Mouse (Mus musculus): ENCODE results near the gene Med31.

The Med31 gene

GRCm38 (mm10) chr11:72215410-72215797 lies at the start of gene Med31:
Gene Med31, minus strand, starts transcription at chr11:72215592.
- DNase-seq = peak; percentile 77

- no peak for DNase-seq
Observed at GRCm38 (mm10) chr11:72256441-72256840, 41.0 kb upstream of the Med31 start.

- no peak for DNase-seq
Observed at GRCm38 (mm10) chr11:72255629-72256028, 40.2 kb upstream of the Med31 start.

GRCm38 (mm10) chr11:72245196-72245753 lies 29.9 kb upstream of the Med31 start:
- DNase-seq = peak; percentile 35

- DNase-seq = no peak
Observed at GRCm38 (mm10) chr11:72240062-72240860, 24.9 kb upstream of the Med31 start.

DNA sequence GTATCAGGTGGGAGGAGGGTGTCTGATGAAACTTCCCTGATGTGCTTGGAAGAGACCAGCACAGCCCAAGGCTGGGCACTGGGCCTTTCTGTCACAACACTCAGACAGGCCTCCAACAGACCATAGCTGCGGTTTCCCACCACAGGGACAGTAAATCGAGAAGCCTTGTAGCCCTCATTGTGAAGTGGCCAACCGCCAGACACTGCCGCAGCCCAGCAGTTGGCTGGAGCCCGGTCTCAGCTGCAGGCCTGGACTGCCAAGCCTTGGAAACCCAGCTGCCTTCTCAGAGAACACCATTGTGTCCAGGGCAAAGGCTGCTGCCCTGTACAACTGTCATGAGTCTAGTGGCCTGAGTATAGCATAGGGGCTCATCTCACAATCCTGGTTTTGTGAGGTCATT lies 18.6 kb upstream of the Med31 start:
- DNase-seq = peak; percentile 65

DNA sequence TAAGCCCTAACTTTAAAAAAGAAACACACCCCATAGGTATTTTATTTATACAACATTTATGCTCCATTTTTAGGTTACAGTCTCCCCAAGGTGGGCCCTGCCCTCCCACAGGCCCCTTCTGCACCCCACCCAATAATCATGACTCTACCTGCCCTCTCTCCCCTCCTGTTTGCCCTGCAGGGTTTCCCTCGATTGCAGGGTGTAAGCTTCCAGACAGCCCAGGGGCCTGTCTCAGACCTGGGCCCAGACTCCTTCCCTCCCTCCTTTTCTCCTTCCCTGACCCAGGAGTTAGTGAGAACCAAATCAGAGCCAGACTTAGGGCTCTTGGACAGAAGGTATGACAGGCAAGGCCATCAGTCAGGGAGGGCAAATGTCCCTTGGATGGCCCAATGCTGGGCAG lies 17.6 kb upstream of the Med31 start:
- no peak for DNase-seq

- DNase-seq = no peak
Observed at GRCm38 (mm10) chr11:72232068-72232467, 16.7 kb upstream of the Med31 start.

- DNase-seq = no peak
Observed at GRCm38 (mm10) chr11:72228513-72228912, 13.1 kb upstream of the Med31 start.

DNA sequence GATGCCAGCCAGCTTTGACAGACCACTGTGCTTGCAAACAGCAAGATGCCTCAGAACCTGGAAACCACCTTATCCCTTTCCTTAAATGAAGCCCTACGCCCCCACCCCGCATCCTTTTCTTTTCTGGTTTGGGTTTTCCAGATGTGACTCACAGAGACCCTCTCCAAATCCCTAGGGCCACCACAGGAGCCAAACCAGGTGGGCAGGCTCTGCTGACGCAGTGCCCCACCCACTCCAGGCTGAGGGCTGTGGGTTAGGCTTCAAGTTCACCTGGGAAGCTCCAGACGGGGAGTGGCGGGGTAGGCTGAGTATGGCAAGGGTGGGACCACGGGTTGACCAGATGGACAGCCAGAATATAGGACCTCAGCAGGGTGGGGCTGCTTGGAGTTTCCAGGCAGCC lies 11.5 kb upstream of the Med31 start:
- DNase-seq = no peak

- peak; percentile 35 for DNase-seq
Observed at GRCm38 (mm10) chr11:72226020-72226791, 10.8 kb upstream of the Med31 start.

GRCm38 (mm10) chr11:72224865-72225264 lies 9.5 kb upstream of the Med31 start:
- DNase-seq = peak; percentile 73

DNA sequence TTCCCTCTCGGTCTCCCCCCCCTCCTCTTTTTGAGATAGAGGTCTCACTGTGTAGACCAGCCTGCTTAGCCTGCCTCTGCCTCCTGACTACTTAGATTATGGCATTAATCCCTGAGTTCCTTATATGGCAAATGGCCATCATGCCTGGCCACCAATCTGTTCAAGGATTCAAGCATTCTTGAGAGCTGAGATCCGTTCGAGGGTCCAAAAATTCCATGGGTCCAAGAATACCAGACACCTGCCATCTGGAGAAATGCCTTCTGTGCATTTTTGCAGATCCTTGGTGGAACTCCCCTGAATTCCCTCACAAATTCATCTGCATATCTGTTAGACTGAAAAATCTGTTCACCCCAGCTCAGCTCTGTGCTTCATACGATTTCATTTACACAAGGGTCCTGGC lies 8.0 kb upstream of the Med31 start:
- DNase-seq = no peak

DNA sequence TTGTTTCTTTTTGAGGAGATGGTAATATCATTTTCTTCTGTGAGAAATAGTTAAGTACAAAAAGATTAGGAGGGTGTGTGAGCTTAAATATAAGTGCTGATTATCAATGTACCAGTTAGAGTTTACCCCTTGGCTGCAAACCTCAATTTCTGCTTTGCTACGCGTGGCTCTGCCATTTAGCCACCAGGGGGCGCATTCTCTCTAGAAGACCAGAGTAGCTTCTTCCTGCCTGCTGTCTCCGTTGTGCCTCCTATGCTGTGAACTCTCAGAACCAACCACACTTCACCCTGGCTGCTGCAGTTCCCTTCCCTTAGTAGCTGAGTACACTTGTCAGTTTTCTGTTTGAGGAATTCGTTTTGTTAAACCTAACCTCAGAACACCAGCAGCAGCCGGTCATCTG lies 5.9 kb upstream of the Med31 start:
- peak; percentile 57 for DNase-seq

GRCm38 (mm10) chr11:72217116-72217515 lies 1.7 kb upstream of the Med31 start:
- DNase-seq = no peak

GRCm38 (mm10) chr11:72214591-72215409 lies 592 bp downstream of the Med31 start:
- peak; percentile 96 for DNase-seq

DNA sequence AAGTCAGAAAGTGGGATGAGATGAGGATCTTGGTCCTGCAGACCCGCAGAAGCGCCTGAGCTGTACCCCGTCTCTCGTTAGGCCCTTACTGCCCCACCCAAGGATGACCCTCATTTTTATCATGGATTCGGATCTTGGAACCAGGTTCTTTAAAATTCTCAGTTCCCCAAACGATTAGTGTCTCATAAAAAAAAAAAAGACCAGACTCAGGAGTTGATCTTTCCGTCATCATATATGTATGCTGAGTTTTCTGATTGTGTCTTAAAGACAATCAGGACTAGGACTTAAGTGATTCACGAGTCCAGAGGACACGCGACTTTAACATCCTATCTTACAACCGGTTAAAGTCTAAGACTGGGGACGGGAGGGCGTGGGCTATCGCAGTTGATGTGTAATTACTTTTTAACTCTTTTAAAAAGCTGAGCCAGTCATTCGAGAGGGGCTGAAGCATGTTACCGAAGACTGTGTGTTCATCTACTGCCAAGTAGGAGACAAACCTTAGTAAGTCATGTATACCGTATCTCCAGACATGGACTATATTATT lies 7.5 kb downstream of the Med31 start:
- DNase-seq = no peak

GRCm38 (mm10) chr11:72207204-72207833 lies 8.1 kb downstream of the Med31 start, which contains the start of the genes 4933427D14Rik and Txndc17:
Gene 4933427D14Rik, minus strand, starts transcription at chr11:72207459.
Gene Txndc17, plus strand, starts transcription at chr11:72207547.
- peak; percentile 90 for DNase-seq

DNA sequence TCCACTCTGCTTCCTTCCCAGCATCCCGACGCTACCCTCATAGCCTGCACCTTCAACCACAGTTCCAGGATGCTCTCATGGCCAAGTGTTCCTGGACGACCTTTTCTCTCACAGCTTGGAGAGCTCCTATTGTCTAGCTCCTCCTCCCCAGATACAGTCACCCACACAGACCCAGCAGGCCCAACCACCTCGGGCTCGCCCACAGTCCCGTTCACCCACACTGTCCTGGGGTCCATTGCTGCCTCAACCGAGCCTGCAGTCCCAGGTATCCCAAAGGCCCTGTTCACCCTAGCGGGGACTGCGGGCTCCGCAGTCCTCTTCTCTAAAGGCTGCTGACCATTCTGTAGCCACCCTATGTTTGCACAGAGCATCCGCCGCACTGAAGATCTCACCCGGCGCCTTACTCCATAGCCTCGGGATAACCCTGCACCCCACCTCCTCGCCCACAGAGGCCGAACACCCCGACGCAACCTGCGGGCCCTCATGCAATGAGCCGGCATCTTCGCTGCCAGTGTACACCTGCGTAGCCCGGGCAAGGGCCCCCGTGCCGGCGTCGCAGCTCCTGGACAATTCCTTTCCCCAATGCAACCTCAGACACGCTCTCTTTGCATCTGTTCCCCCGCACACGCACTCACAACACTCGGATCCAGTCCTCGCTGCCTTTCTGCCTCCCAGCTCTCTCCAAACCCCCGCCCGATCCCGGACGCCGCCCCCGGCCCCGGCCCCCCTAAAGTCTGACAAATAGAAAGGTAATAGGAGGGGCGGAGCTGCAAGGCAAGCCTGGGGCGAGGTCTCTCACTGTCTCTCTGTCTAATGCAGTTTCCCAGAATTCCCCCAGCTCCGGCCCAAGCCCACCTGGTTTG lies 8.8 kb downstream of the Med31 start, which contains the start of gene Gm43951:
TSS of gene Gm43951 (minus strand) at position 500 of the 863 bp plus-strand sequence.
- peak; percentile 49 for DNase-seq

DNA sequence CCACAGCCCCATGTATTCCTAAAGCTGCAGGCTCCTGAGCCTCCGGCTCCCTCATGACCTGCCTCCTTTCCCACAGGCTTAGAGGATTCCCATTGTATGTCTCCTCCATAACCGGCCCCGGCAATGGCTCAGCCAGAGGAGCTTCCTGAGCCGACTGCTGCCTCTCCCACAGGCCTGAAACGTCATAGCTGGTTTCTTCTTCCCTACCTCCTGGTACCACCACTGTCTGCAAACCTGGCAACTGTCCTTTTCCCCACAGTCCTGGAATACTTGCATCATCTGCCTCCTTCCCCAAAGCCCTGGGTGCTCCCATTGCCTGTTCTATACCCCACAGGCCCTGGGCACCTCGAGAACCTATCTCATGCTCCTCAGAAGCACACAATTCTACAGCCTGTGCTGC lies 10.1 kb downstream of the Med31 start:
- peak; percentile 34 for DNase-seq

DNA sequence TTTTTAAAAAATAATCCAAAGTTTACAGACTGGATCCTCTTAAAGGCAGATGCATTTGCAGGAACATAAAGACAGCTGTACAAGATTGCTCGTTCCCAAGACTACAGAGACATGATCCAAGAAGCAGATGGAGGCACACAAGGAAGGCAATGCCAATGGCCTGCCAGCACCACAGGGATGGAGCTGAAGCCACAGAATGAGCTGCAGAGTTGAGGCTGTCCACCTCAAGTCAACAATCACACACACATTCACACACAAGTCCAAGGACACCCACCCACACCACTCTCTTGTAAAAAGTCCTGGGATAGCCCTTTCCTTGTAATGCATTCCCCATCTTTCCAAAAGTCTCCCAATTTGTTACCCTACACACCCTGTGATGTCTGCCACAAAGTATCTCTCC lies 12.0 kb downstream of the Med31 start:
- no peak for DNase-seq
